Mouse (Mus musculus) forebrain, embryonic 11.5 days (tissue): ENCODE measurements at regions not wholly inside any gene's neighbourhood (a gene's known extent, or its start where the extent isn't known, plus 50 kb on each side); places are given as distances from the start of the nearest gene placed in this dataset.

Experiments
- ATAC-seq: fragments of 200-750 bp; cut with Nextera tagmentation; replicated peaks from 2 replicates; pipeline ENCODE4 v1.8.0; 2017; ENCODE audit warnings: moderate TSS enrichment; ENCODE audit not compliant: low FRiP score
- DNase-seq: peaks from one replicate; pipeline ENCODE4 v3.0.0-alpha.2; 2017; ENCODE audit warnings: low spot score
- H3K27ac ChIP-seq: fragments of 300-500 bp; sonication (generic); 2 replicates; pipeline ENCODE4 v1.5.1; 2014; ENCODE audit warnings: low read depth, low read length
- H3K27me3 ChIP-seq: fragments of 300-500 bp; sonication (generic); 2 replicates; pipeline ENCODE4 v1.6.1; 2014; ENCODE audit warnings: mild to moderate bottlenecking, low read length, mixed read lengths; ENCODE audit not compliant: control insufficient read depth, insufficient read depth
- H3K36me3 ChIP-seq: fragments of 300-500 bp; sonication (generic); 2 replicates; pipeline ENCODE4 v1.6.1; 2014; ENCODE audit warnings: mild to moderate bottlenecking, low read length, moderate library complexity, mixed read lengths; ENCODE audit not compliant: control insufficient read depth, insufficient read depth
- H3K4me1 ChIP-seq: fragments of 300-500 bp; sonication (generic); replicated peaks from 2 replicates; pipeline ENCODE4 v1.6.1; 2014; ENCODE audit warnings: low read length, mixed read lengths; ENCODE audit not compliant: control insufficient read depth, insufficient read depth
- H3K4me2 ChIP-seq: fragments of 300-500 bp; sonication (generic); 2 replicates; pipeline ENCODE4 v1.6.1; 2014; ENCODE audit warnings: low read depth, mild to moderate bottlenecking, low read length, moderate library complexity, mixed read lengths; ENCODE audit not compliant: severe bottlenecking
- H3K4me3 ChIP-seq: fragments of 300-500 bp; sonication (generic); 2 replicates; pipeline ENCODE4 v1.5.1; 2014; ENCODE audit warnings: low read depth, low read length
- H3K9ac ChIP-seq: fragments of 300-500 bp; sonication (generic); 2 replicates; pipeline ENCODE4 v1.6.1; 2014; ENCODE audit warnings: low read length
- H3K9me3 ChIP-seq: fragments of 300-500 bp; sonication (generic); 2 replicates; pipeline ENCODE4 v1.6.1; 2016; ENCODE audit warnings: low read length, mixed read lengths; ENCODE audit not compliant: control insufficient read depth
- WGBS: fragments of 180-500 bp; shearing (Covaris S2); extraction: QIAGEN DNeasy Blood & Tissue Kit; methylation state at CpG from one replicate; pipeline ENCODE4 v1.1.7; 2014; 5-methylcytosine and 5-hydroxymethylcytosine counted together

DNA sequence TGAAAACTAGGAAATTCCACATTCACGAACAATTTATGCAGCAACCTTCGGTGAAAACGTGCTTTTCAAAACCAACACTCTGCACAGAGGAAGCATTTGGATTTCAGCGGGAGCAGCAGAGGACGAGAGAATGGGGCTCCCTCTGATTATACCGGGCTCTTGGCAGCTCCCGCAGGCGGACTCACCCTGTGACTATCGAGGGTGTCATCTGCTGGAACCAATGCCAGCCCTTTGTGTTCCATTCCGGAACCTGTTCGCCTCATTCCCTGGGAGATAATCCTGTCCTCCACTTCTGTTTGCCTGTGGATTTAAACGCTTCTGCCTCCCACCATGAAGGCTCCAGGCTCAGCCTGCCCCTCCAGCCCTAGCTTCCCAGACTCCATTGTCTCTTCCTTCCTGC, 77.1 kb downstream of the Utp18 start:
- no peaks in the 10 kb centered on the region for H3K4me1 ChIP-seq
- no peaks in the 10 kb centered on the region for H3K36me3 ChIP-seq
- no peaks in the 10 kb centered on the region for H3K27me3 ChIP-seq
- no peak for DNase-seq
- no peak overlapping the region for H3K4me3 ChIP-seq
- H3K27ac ChIP-seq = no peak overlapping the region
- ATAC-seq = no peak
- WGBS = 81% methylated on average over 12 of the region's 12 CpGs
- H3K9ac ChIP-seq = no peak overlapping the region
- H3K4me2 ChIP-seq = no peak overlapping the region
- no peaks in the 10 kb centered on the region for H3K9me3 ChIP-seq

DNA sequence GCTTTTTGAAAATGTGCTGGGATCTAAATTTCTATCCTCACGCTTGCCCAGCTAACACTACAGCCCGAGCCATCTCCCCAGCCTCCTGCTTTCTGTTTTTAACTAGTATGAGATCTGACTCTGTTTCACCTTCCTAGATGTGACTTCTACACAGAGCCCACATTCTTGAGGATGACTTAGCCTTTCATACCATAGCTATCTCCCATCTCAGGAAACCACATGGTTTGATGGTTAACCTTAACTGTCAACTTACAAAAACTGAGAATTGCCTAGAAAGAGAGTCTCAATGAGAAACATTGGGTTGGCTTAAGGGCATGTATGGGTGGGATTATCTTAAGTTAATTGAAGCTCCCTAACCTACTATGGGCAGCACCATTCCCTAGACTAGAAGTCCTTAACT, 78.4 kb downstream of the Utp18 start:
- DNase-seq (no peak), ATAC-seq (no peak)
- Histone ChIP-seq H3K27ac (no peak overlapping the region), H3K4me2 (no peak overlapping the region), H3K4me3 (no peak overlapping the region), H3K4me1 (no peaks in the 10 kb centered on the region), H3K9me3 (no peaks in the 10 kb centered on the region), H3K9ac (no peak overlapping the region), H3K27me3 (no peaks in the 10 kb centered on the region), H3K36me3 (no peaks in the 10 kb centered on the region)
- WGBS = 88% methylated on average over 2 of the region's 2 CpGs

DNA sequence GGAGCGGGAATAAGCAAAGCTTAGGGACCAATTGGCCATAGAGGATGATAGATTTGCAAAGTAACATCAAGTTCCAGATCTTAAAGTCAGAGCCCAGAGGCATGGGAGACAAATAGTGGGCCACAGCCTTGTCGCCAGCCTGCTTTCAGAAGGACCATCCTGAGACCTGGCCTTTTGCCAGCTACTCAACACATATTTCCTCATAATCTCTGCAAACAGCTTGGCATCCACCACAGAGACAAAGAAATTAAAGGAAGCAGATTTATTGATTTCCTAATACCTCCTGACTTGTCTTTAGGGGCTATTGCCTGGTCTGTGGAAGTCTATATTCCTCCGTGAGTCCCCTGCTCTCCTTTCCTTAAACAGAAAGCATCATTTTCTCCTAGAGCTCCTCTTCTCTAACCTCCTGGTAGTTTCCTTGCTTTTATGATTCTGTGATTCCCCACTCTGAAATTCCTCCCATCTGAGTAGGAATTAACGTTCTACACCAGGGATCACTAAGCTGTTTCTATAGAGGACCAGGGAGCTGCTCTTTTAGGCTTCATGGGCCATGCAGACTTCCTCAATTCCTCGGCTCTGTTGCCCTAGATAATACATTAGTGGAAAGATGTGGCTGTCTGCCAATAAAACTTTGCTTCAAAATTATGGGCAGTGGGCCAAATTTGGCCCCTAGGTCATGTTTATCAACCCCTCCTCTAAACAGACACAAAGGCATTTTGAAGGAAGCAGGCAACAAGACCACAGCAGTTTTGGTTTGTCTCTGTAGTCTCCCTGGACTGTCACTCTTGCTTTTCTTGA, 114.2 kb downstream of the Utp18 start:
- Histone ChIP-seq H3K4me1 (no peaks in the 10 kb centered on the region), H3K9me3 (no peaks in the 10 kb centered on the region), H3K27me3 (no peaks in the 10 kb centered on the region), H3K27ac (no peak overlapping the region), H3K4me3 (no peak overlapping the region), H3K4me2 (no peak overlapping the region), H3K36me3 (no peaks in the 10 kb centered on the region), H3K9ac (no peak overlapping the region)
- WGBS = 92% methylated on average over 5 of the region's 5 CpGs
- ATAC-seq = no peak
- no peak for DNase-seq

DNA sequence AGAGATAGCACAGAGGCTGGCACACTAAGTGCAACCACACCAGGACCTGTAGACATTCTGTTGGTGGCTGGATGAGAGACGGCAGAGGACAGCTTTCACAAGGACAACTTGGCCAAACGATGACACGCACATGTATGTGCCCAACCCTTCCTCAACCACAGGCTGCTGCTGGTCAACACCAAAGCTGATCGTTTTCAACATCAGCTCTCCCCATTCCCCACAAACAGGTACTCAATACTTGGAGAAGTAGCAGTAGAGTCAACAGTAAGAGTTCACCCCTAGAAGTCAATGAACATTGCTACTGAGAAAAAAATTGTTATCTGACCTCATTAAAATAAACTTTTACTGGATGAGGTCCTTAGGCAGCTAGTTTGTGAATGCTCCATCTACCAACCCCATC, 119.6 kb downstream of the Utp18 start:
- Histone ChIP-seq H3K4me2 (no peak overlapping the region), H3K36me3 (no peaks in the 10 kb centered on the region), H3K4me3 (no peak overlapping the region), H3K4me1 (no peaks in the 10 kb centered on the region), H3K9me3 (no peaks in the 10 kb centered on the region), H3K27me3 (no peaks in the 10 kb centered on the region), H3K9ac (no peak overlapping the region), H3K27ac (no peak overlapping the region)
- 94% methylated on average over 4 of the region's 4 CpGs for WGBS
- no peak for DNase-seq
- ATAC-seq = no peak

DNA sequence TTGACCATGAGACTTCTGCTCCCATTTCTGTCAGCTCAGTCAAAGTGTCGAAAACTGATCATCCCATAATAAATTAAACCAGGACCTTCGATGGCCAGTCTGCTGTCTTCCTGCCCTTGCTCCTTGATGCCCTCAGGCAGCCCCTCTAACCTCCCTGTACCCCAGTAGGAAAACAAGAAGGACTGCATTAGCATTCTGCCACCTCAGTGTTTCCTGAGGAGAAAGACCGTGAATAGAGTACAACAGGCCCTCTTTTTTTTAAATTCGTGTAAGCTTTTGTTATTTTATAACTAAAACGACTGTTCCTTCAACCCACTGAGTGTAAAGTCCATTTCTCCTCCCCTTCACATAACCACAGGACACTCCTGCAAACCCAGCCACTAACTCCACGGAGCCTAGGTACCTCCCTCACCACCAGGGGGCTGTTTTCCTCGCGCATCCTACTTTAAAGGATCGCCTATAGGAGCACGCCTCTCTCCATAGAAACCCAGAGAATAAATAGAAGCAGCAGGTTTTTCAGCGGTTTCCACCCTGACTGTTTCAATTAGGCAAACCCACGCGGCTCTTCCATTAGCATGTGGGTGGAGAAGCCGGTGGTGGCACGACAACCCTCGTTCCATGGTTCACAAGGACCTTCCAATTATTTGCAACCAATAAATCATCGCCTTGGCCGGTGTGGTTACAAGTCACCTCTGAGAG, 122.6 kb downstream of the Utp18 start:
- peak overlapping the region; percentile 24; the same call in 1 of the 2 replicates for H3K4me2 ChIP-seq
- no peak overlapping the region for H3K9ac ChIP-seq

DNA sequence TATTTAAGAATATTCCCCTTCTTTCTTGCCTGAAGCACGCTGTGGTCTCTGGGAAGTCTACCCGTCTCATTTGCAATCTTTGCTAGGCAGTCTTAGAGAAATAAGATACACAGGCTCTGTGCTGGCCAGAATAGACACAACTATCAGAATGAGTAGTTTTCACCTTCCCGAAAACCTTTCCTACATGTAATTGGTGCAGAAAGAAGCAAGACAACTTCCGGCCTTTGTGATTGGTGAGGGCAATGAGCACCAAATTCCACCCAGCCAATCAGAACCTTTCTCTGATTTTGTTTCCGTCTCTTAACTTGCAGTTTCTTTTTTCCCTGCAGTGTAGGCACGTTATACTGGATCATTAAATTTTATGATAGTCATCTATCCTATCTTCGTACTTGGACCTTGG, 127.7 kb downstream of the Utp18 start:
- Histone ChIP-seq H3K36me3 (no peaks in the 10 kb centered on the region), H3K4me1 (no peaks in the 10 kb centered on the region), H3K9ac (no peak overlapping the region), H3K27me3 (no peaks in the 10 kb centered on the region), H3K4me2 (no peak overlapping the region), H3K27ac (no peak overlapping the region), H3K4me3 (no peak overlapping the region), H3K9me3 (no peaks in the 10 kb centered on the region)
- no peak for DNase-seq
- no peak for ATAC-seq
- WGBS = 93% methylated on average over 7 of the region's 7 CpGs

More for the DNA sequence above, 122.6 kb downstream of the Utp18 start:
- Histone ChIP-seq H3K4me1 (no peaks in the 10 kb centered on the region), H3K27ac (no peak overlapping the region), H3K36me3 (no peaks in the 10 kb centered on the region), H3K4me3 (no peak overlapping the region), H3K27me3 (no peaks in the 10 kb centered on the region), H3K9me3 (no peaks in the 10 kb centered on the region)
- WGBS = 23% methylated on average over 18 of the region's 18 CpGs
- DNase-seq (peak; percentile 69), ATAC-seq (peak; percentile 82; the same call in 1 of the 2 replicates)

DNA sequence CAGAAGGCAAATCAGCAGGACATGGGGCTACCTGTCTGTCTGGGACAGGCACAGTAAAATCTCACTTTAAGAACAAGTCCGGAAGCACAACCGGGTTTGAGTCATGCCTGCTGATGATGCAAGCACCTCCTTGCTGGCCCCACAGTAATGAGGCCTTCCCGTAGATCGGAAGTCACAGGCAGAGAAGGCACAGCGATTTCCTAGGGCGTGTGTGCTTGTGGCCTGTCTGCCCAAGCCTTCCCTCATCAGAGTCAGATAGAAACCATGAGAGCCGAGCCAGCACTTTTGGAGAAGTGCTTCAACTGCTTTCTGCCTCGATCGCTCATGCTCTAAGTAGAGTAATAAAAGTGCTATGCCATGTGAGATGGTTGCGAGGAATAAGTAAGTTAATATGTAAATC, 148.9 kb downstream of the Utp18 start:
- Histone ChIP-seq H3K9ac (no peak overlapping the region), H3K9me3 (no peaks in the 10 kb centered on the region), H3K4me2 (no peak overlapping the region), H3K27me3 (no peaks in the 10 kb centered on the region), H3K4me3 (no peak overlapping the region), H3K27ac (no peak overlapping the region), H3K4me1 (no peaks in the 10 kb centered on the region), H3K36me3 (no peaks in the 10 kb centered on the region)
- 96% methylated on average over 10 of the region's 10 CpGs for WGBS
- ATAC-seq = no peak
- DNase-seq = no peak

DNA sequence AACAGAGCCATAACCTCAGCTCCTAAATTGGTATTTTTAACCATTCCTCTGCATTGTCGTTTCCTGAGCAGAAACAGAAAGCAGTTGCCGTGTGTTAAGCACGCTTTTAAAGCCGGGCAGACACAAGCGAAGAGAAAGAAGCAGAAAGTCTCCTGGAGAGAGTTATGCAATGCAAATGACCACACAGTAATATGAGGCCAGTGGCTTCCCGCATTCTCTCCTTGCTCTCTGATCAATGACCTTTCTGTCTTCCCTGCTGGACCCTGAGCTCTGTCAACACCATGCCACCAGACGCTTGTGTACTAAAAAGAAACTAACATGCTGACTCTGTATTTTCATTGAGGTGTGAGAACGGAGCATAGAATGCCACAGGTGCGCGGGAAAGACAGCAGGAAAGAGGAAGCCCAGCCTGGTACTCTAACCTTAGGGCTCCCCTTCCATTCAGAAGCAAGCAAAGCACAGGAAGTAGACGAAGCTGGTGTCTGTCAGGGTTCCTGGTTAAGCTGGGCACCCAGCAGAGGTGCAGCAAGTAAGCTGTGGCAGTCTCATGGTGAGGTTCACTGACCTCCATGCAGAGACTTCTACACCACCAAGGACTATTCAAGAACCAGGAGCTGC, 151.9 kb downstream of the Utp18 start:
- no peak overlapping the region for H3K9ac ChIP-seq
- no peaks in the 10 kb centered on the region for H3K27me3 ChIP-seq
- H3K27ac ChIP-seq = no peak overlapping the region
- 70% methylated on average over 11 of the region's 11 CpGs for WGBS
- no peak overlapping the region for H3K4me2 ChIP-seq
- H3K36me3 ChIP-seq = no peaks in the 10 kb centered on the region
- no peak for ATAC-seq
- H3K4me1 ChIP-seq = no peaks in the 10 kb centered on the region
- no peak overlapping the region for H3K4me3 ChIP-seq
- no peak for DNase-seq
- no peaks in the 10 kb centered on the region for H3K9me3 ChIP-seq
